ENCODE assay signal across 23 mouse cellular contexts in the genomic region with DNA sequence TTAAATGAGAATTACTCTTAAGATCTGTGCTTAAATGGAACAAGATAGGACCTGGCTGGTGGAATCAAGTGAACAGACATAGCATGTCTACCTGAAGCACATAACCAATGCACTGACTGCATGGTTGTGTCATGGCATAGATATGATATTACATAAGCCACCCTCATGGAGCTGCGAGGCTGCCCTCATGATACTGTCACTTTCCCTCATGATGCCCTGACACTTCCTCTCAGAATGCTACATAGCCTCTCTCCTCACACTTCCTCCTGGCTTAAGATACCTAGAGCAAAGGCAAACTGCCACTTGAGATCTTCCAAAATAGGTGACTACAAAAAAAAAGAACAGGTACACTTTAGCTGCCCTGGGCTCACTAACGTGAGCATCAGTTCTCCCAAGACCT.
"Had no signal": no experiment of that assay in that cellular context is flagged by ENCODE, and none has a peak within 500 bp of the region (broad histone marks: within the 10 kb centered on the region; RNA-seq: fewer than 3 reads in every experiment).

No protein-coding gene starts in this region.

- DNase-seq: gastrocnemius, postnatal 14 days; gastrocnemius, postnatal 36 days; kidney, adult 18-20 months; kidney, adult 8-10 months; kidney, postnatal 10 days; kidney, postnatal 25 days; kidney, postnatal 4 days; liver; liver, embryonic 13.5 days had no signal

- H3K27ac ChIP-seq: heart, embryonic 10.5 days; hindbrain, embryonic 10.5 days; hindbrain, embryonic 12.5 days; hindbrain, embryonic 14.5 days; intestine, embryonic 15.5 days; layer of hippocampus, adult 2 months; left cerebral cortex, adult 2 months; limb, embryonic 10.5 days; limb, embryonic 12.5 days; liver, embryonic 13.5 days had no signal

- ATAC-seq: hindbrain, embryonic 16.5 days; inflammation-experienced regulatory T-cells, adult 6 months; intestine, embryonic 15.5 days; intestine, postnatal 0 days had no signal

- H3K4me1 ChIP-seq: hindbrain, embryonic 10.5 days; hindbrain, embryonic 12.5 days; intestine, embryonic 15.5 days; limb, embryonic 10.5 days; limb, embryonic 12.5 days; liver, embryonic 13.5 days had no signal

- H3K4me2 ChIP-seq: heart, embryonic 12.5 days; hindbrain, embryonic 12.5 days; hindbrain, embryonic 14.5 days; intestine, embryonic 15.5 days; limb, embryonic 12.5 days; liver, embryonic 11.5 days; liver, embryonic 13.5 days had no signal

- H3K9ac ChIP-seq: heart, embryonic 12.5 days; hindbrain, embryonic 12.5 days; hindbrain, embryonic 14.5 days; intestine, embryonic 15.5 days; limb, embryonic 12.5 days; liver, embryonic 13.5 days had no signal

- H3K4me3 ChIP-seq: heart, embryonic 10.5 days; heart, embryonic 12.5 days; hindbrain, embryonic 10.5 days; hindbrain, embryonic 12.5 days; intestine, embryonic 15.5 days; layer of hippocampus, adult 2 months; left cerebral cortex, adult 2 months; limb, embryonic 10.5 days; limb, embryonic 12.5 days; liver, embryonic 13.5 days had no signal

- H3K9me3 ChIP-seq: heart, embryonic 10.5 days; heart, embryonic 12.5 days; hindbrain, embryonic 10.5 days; hindbrain, embryonic 12.5 days; intestine, embryonic 15.5 days; limb, embryonic 10.5 days; limb, embryonic 12.5 days; liver, embryonic 13.5 days had no signal

- H3K27me3 ChIP-seq: heart, embryonic 12.5 days; hindbrain, embryonic 12.5 days; intestine, embryonic 15.5 days; limb, embryonic 12.5 days; liver, embryonic 13.5 days had no signal

- H3K36me3 ChIP-seq: heart, embryonic 10.5 days; heart, embryonic 12.5 days; hindbrain, embryonic 10.5 days; hindbrain, embryonic 12.5 days; intestine, embryonic 15.5 days; limb, embryonic 10.5 days; limb, embryonic 12.5 days; liver, embryonic 13.5 days had no signal
